Mouse (Mus musculus) neural tube, embryonic 14.5 days (tissue): ENCODE data around the gene Olfr811. TPM values are rescaled to one million over a fixed set of nuclear protein-coding genes. Genes with fewer than 3 reads are reported as not detected.

ENCODE experiments used
- ATAC-seq: fragments of 200-750 bp; cut with Nextera tagmentation; 2 replicates; pipeline ENCODE4 v1.8.0; 2017; ENCODE audit warnings: low read depth, mild to moderate bottlenecking, moderate TSS enrichment, moderate library complexity
- H3K27ac ChIP-seq: fragments of 300-500 bp; sonication (generic); 2 replicates; pipeline ENCODE4 v1.5.1; 2014; ENCODE audit warnings: low read depth, mild to moderate bottlenecking, control low read depth, low read length, moderate library complexity, mixed read lengths
- H3K27me3 ChIP-seq: fragments of 300-500 bp; sonication (generic); 2 replicates; pipeline ENCODE4 v1.6.1; 2014; ENCODE audit warnings: low read length; ENCODE audit not compliant: control insufficient read depth, insufficient read depth
- H3K36me3 ChIP-seq: fragments of 300-500 bp; sonication (generic); 2 replicates; pipeline ENCODE4 v1.6.1; 2014; ENCODE audit warnings: low read length, mixed read lengths; ENCODE audit not compliant: control insufficient read depth, insufficient read depth
- H3K4me1 ChIP-seq: fragments of 300-500 bp; sonication (generic); 2 replicates; pipeline ENCODE4 v1.6.1; 2014; ENCODE audit warnings: low read length; ENCODE audit not compliant: control insufficient read depth, insufficient read depth
- H3K4me2 ChIP-seq: fragments of 300-500 bp; sonication (generic); 2 replicates; pipeline ENCODE4 v1.6.1; 2014; ENCODE audit warnings: mild to moderate bottlenecking, low read depth, low read length, control low read depth
- H3K4me3 ChIP-seq: fragments of 300-500 bp; sonication (generic); 2 replicates; pipeline ENCODE4 v1.5.1; 2014; ENCODE audit warnings: low read depth, low read length, control low read depth, mixed read lengths
- H3K9ac ChIP-seq: fragments of 300-500 bp; sonication (generic); replicated peaks from 2 replicates; pipeline ENCODE4 v1.6.1; 2014; ENCODE audit warnings: low read depth, mild to moderate bottlenecking, control low read depth, low read length, mixed read lengths
- H3K9me3 ChIP-seq: fragments of 300-500 bp; sonication (generic); 2 replicates; pipeline ENCODE4 v1.6.1; 2016; ENCODE audit warnings: low read length; ENCODE audit not compliant: control insufficient read depth
- whole genome bisulfite sequencing: fragments of 180-500 bp; shearing (Covaris S2); extraction: QIAGEN DNeasy Blood & Tissue Kit; methylation state at CpG from one replicate; pipeline ENCODE4 v1.1.7; 2014; 5-methylcytosine and 5-hydroxymethylcytosine counted together
- polyA plus RNA-seq: library from polyadenylated mRNA; unstranded; fragments of >200 nt; fragmentation: Nextera tagmentation; extraction: Ambion mirVana; gene quantifications from 2 replicates; pipeline ENCODE4 v1.2.1, GENCODE M21; 2014

Gene Olfr811
- not detected in 2 replicates for polyA plus RNA-seq

DNA sequence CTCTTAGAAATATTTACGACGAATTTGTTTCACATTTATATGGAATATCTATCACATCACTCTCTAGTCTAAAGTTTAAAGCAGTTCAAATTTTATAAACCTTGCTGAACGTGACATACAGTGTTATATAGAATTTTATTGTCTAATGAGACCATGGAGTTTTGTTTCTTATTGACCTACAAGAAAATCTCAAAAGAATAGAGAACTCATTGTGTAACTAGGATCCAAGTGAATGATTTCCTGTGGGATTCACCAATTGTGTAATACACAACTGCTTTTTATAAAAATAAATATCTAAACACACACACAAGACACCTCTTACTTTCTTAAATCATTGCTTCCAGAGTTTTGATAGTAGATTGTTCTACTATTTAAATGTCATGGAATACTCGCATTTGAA is at the start of gene Olfr811:
TSS of gene Olfr811 (minus strand) at position 101 of the 400 bp plus-strand sequence.
- Histone ChIP-seq H3K9ac (no peak within 1 kb of the TSS), H3K27me3 (no peaks in the 10 kb centered on the region), H3K27ac (no peak within 1 kb of the TSS), H3K4me1 (no peaks in the 10 kb centered on the region), H3K4me3 (no peak within 1 kb of the TSS), H3K4me2 (no peak within 1 kb of the TSS), H3K9me3 (no peaks in the 10 kb centered on the region), H3K36me3 (no peaks in the 10 kb centered on the region)
- ATAC-seq = no peak
- 86% methylated on average over 4 of the region's 4 CpGs for WGBS

DNA sequence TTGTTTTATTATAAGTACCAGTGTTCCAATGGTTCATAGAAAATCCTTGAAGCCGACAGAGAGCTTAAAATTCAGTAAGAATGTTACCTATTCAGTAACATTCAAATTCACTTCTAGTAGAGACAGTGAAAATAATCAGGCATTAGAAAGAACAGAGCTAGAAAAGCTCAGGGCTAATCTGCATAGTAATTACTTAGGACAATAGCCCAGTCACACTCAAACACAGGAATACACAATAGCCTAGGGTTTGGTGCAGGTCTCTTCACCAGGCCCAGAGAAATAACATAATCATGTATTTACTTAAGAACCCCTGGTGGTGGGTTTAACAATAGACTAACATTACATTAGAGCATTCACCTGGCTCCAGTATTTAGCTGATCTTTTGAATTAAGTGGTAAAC is 43.1 kb upstream of the Olfr811 start:
- Histone ChIP-seq H3K9me3 (no peaks in the 10 kb centered on the region), H3K4me1 (no peaks in the 10 kb centered on the region), H3K9ac (no peak overlapping the region), H3K27ac (no peak overlapping the region), H3K4me3 (no peak overlapping the region), H3K36me3 (no peaks in the 10 kb centered on the region), H3K4me2 (no peak overlapping the region), H3K27me3 (no peaks in the 10 kb centered on the region)
- no peak for ATAC-seq
- WGBS = 48% methylated on average over 1 of the region's 1 CpGs

DNA sequence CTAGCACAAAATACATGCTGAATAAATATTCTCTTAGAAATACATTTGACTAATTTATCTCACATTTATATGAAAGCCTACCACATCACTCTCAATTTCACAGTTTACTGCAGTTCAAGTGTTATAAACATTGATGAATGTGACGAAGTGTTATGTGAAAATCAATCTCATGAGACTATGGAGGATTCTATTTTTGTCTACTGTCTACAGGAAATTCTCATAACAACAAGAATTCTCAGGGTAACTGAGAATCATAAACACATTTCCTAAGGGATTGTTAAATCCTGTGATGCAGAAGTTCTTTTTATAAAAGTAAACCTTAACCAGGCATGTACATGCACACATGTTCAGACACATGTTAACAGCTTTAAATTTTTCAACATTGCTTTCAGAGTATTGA is 41.8 kb upstream of the Olfr811 start, which contains the start of gene Olfr812:
TSS of gene Olfr812 (minus strand) at position 101 of the 400 bp plus-strand sequence.
- Histone ChIP-seq H3K27me3 (no peaks in the 10 kb centered on the region), H3K4me1 (no peaks in the 10 kb centered on the region), H3K36me3 (no peaks in the 10 kb centered on the region), H3K4me2 (no peak within 1 kb of the TSS), H3K4me3 (no peak within 1 kb of the TSS), H3K27ac (no peak within 1 kb of the TSS), H3K9me3 (no peaks in the 10 kb centered on the region), H3K9ac (no peak within 1 kb of the TSS)
- WGBS = 62% methylated on average over 1 of the region's 1 CpGs
- ATAC-seq = no peak

DNA sequence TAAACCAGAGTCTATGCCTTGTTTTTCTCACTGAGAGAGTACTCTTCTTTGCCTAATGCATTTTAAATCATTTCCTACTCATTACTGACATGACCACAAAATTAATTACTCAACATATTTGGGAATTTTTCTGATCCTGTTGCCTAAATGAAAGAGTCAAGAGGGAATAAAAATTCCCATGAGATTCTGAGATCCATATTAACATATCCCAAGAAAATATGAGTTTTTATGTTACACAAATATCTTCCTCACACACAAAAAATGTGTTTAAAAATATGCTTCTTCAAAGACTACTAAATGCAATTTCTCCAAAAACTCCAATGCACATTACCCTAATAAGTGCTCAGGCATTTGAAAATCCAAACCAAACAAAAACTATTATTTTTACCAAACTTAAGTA is 9.4 kb downstream of the Olfr811 start, which contains the start of gene Olfr810:
TSS of gene Olfr810 (minus strand) at position 101 of the 400 bp plus-strand sequence.
- Histone ChIP-seq H3K36me3 (no peaks in the 10 kb centered on the region), H3K4me1 (no peaks in the 10 kb centered on the region), H3K9ac (no peak within 1 kb of the TSS), H3K9me3 (no peaks in the 10 kb centered on the region), H3K27me3 (no peaks in the 10 kb centered on the region), H3K27ac (no peak within 1 kb of the TSS), H3K4me3 (no peak within 1 kb of the TSS), H3K4me2 (no peak within 1 kb of the TSS)
- no peak for ATAC-seq

- H3K4me3 ChIP-seq = no peak overlapping the region
- H3K27me3 ChIP-seq = no peaks in the 10 kb centered on the region
- no peak overlapping the region for H3K27ac ChIP-seq
- H3K9ac ChIP-seq = no peak overlapping the region
- no peaks in the 10 kb centered on the region for H3K4me1 ChIP-seq
- no peak for ATAC-seq
- H3K9me3 ChIP-seq = no peaks in the 10 kb centered on the region
- no peak overlapping the region for H3K4me2 ChIP-seq
- no peaks in the 10 kb centered on the region for H3K36me3 ChIP-seq
Observed at GRCm38 (mm10) chr10:129778123-129778522, 26.1 kb downstream of the Olfr811 start.

GRCm38 (mm10) chr10:129774338-129774737 is 29.9 kb downstream of the Olfr811 start, which contains the start of gene Olfr809:
Gene Olfr809 (plus strand): TSS chr10:129774638.
- Histone ChIP-seq H3K9me3 (no peaks in the 10 kb centered on the region), H3K27me3 (no peaks in the 10 kb centered on the region), H3K4me2 (no peak within 1 kb of the TSS), H3K9ac (no peak within 1 kb of the TSS), H3K27ac (no peak within 1 kb of the TSS), H3K36me3 (no peaks in the 10 kb centered on the region), H3K4me1 (no peaks in the 10 kb centered on the region), H3K4me3 (no peak within 1 kb of the TSS)
- ATAC-seq = no peak

- Histone ChIP-seq H3K27ac (no peak within 1 kb of the TSS), H3K4me1 (no peaks in the 10 kb centered on the region), H3K36me3 (no peaks in the 10 kb centered on the region), H3K27me3 (no peaks in the 10 kb centered on the region), H3K4me3 (no peak within 1 kb of the TSS), H3K4me2 (no peak within 1 kb of the TSS), H3K9me3 (no peaks in the 10 kb centered on the region), H3K9ac (no peak within 1 kb of the TSS)
- ATAC-seq = no peak
- 97% methylated on average over 1 of the region's 1 CpGs for WGBS
Observed at GRCm38 (mm10) chr10:129765182-129765581, 39.0 kb downstream of the Olfr811 start, which contains the start of gene Olfr808. Gene Olfr808 (plus strand): TSS chr10:129765482.

- Histone ChIP-seq H3K9ac (no peak within 1 kb of the TSS), H3K9me3 (no peaks in the 10 kb centered on the region), H3K4me1 (no peaks in the 10 kb centered on the region), H3K36me3 (no peaks in the 10 kb centered on the region), H3K27ac (no peak within 1 kb of the TSS), H3K27me3 (no peaks in the 10 kb centered on the region), H3K4me3 (no peak within 1 kb of the TSS), H3K4me2 (no peak within 1 kb of the TSS)
- WGBS = 92% methylated on average over 1 of the region's 1 CpGs
- ATAC-seq = no peak
Observed at GRCm38 (mm10) chr10:129757693-129758092, 46.5 kb downstream of the Olfr811 start, which contains the start of gene Olfr807. Gene Olfr807 (minus strand): TSS chr10:129757793.
